Mouse (Mus musculus) heart, adult 9 months (tissue): ENCODE data around the gene Klk14.

ENCODE experiments used
- DNase-seq, 2 experiments: peaks; one replicate each; pipeline ENCODE4 v3.0.0; 2022; ENCODE audit warnings: low spot score in 2 of 2

Klk14 gene

DNA sequence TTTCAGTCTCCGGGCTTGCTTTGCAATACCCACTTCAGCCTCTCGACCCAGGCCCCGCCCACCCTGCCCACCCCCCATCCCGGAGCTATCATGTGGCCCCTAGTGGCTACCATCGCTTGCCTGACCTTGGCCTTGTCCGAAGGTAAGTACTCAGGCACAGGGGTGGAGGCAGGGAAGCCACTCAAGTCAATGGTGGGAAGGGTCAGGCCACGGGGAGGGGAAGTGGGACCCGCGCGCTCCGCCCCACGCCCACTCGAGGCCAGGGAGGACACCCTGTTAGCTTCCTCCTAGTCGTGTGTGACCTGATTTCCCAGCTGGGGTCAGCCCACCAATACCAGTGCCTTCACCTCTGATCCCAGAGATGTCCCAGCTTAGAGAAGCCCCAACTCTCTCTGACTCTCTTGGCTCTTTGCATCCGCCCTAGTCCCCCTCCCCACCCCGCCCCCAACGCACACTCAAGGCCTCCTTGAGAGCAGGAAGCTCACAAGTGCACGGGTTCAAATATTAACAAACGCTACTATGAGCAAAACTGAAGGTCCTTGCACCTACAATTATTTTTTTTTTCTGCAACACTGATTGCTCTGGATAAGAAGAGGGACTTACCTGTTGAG is 23.6 kb downstream of the Klk14 start:
- DNase-seq: no peak
